Mouse (Mus musculus) kidney, postnatal 25 days (tissue): ENCODE measurements at regions not wholly inside any gene's neighbourhood (a gene's known extent, or its start where the extent isn't known, plus 50 kb on each side); places are given as distances from the start of the nearest gene placed in this dataset.

ENCODE experiments used
- DNase-seq, 2 experiments: peaks; one replicate each; pipeline ENCODE4 v3.0.0; 2021; ENCODE audit warnings: mixed read lengths in 2 of 2

DNA sequence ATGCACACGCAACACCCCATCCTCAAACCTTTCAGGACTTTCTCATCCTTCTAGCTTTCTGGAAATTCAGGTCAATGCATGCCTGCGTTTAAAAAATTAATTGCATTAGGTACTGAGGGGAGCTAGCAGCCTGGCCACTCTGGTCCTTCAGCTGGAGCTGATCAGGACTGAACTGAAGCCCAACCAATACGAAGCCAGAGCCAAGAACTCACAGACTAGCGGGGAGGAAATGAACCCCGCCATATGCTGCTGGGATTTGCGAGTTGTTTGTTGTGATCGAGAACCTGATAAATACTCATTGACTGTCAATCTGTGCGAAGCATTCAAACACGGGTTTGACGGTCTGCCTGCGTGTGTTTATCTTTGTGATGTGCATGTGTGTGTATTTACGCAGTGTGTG lies 177.2 kb upstream of the Rora start:
- DNase-seq = no peak

DNA sequence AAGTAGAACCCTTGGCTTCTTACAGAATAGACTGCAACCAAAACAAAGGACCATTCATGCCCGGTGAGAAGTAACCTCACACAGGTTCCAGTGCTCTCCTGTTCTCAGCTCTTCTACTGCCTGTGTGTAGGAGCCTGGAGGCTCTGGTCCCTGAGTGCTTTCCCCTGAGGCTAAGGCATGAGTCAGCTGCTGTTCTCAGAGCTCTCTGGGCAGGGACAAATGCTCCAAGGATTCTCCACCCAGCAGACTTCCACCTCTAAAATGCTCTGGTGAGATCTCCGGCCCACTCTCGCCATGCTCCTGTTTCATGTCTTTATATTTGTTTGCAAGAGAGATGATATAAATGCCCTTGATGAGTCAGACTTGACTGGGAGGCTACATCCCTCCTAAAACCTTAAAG lies 176.1 kb upstream of the Rora start:
- no peak for DNase-seq

DNA sequence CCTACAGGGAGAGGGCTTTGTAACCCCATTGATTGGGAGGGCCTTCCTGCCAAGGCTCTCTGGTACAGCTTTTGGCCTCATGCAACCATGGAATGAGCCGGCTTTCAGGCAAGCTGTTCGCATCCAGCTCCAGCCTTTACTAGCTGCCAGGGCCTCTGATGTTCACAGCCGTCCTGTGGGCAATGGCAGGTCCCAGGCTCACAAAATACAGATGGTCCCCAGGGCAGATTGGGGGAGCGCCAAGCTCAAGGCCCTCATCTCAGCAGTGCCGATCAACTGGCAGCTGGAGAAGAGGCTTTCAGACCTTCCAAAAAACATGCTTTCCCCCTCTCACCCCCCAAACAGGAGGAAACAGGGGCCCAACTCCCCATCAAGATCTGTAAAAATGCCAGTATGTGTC lies 166.9 kb upstream of the Rora start:
- DNase-seq = no peak

DNA sequence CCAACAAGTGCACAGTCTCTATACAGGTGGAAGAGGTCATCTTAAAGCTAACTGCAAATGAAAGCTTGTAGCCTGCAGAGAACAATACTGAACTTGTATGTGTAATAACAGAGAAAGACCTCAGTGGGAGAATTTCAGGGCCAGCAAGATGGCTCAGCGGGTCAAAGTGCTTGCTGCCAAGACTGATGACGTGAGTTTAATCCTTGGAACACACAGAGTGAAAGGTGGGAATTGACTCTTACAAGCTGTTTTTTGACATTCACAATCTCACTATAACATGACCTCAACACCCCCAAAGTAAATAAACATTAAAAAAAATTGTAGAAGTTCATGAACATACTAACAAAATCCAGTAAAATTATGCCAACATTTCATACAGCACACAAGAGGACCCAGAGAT lies 162.4 kb upstream of the Rora start:
- no peak for DNase-seq

DNA sequence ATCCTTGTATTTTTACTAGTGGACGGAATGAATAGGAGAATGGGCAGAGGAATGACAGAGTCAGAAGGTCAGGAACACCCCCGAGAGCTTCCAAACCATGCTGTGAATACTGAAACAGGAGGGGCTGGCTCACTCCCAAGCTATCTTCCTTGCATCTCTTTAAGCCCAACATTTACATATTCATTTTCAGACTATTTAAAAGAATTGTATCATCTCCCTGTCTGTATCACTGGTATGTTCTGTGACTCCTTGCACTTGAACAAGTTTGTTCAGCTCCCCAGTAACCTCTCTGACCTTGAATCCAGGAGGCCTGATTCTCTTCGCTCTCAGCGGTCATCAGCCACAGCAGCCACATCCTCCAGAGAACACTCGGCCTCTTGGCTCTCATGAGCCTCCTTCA lies 132.4 kb upstream of the Rora start:
- no peak for DNase-seq

DNA sequence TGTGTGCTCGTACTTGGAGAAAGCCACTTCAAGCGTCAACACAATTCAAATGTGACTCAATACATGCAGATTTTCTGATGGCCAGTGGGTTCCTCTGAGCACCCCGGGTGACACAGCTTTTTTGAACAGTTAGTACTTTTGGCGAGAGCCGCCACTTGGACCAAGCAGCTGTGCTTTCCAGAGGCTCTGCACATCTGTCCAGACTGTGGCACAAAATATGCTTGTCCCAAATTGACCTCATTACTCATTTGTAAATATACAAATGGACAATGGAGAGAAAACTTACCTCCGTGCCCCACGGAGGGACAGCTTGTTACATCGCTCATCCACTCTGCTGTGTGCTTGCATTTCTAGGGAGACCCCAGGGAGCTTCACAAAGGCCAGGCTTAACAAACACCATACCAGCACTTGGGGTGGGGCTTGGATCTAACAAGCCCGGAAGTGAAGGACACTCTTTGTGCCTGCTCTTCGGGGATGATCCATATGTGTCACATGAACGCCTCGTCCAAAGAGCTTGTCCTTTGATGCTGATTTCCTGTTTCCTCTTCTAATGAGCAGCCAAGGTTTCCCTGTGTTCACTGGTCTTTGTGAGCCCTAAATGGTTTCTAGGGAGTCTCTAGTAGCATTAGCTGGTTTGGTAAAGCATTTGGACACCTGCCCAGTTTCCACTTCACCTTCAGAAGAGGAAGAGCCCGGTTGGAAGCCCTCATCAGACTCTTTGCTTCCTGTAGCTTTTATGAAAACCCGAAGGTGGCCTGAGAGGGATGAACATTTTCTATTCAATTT lies 91.6 kb upstream of the Rora start:
- no peak for DNase-seq

DNA sequence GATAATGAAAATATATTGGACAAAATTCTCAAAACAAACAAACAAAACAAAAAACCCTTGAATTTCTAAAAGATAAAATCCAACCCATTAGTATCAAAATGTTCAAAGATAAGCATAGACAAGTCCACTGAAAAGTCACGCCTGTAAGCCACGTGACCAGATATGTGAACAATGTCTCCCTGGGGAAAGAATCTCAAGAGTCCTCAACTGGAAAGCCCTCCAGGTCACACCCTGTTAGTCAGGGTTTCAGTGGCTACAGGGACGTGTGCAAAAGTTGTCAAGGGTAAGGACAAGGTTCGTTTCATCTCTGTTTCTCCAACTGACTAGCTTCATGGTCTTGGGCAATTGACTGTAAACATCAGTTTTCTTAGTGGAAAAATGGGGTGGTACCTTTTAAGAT lies 90.4 kb upstream of the Rora start:
- no peak for DNase-seq

DNA sequence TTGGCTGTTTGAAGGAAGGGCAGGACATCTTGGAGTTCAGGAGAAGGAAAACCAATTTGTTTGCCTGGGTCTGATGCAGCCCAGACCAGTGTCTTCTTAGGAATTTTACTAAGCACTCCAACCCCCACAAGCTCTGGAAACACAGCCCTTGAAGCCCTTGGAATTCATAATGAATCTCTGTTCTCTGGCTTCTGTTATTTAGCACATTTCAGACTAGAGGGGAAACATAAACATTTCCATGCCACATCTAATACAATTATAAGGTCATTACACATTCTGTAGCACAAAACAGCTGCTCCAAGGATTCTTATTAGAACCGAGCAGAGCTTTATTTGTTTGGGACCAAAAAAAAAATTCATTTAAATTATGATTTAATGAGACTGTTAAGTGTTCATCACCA lies 67.8 kb upstream of the Rora start:
- DNase-seq = no peak

DNA sequence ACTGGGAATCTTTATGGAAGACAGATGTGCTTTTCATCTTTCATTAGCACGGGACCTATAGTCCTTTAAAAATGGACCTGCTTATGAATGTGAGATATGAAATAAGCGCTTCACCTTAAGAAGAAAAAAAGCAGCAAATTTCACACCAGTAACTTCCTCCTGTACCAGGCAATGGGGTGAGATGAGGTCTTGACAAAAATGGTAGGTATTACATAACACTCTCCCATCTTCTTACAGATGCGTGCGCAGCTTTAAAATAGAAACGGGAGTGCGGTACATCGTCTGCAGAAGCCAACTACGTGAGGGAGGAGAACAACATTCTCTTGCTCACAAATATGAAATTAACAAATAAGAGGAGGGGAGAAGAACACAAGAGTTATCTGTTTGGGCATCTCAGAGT lies 62.6 kb upstream of the Rora start:
- DNase-seq = no peak

DNA sequence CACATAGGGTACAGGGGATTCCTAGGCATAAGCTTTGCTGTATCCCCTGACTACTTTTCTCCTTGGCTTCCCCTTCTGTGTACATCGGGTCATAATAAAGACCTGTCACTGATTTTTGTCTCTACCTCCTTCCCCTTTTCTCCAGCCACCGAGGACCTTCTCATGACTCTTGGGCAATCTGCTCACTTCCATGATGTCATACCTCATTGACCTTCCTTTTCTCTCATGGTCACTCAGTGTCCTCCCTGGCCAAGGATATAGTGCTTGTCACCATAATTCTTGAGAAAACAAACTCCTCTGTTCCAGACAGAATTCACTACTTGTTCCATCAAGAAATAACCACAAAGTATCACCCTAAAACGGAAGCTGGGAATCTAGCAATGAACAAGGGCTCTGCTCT lies 60.6 kb upstream of the Rora start:
- DNase-seq = no peak

DNA sequence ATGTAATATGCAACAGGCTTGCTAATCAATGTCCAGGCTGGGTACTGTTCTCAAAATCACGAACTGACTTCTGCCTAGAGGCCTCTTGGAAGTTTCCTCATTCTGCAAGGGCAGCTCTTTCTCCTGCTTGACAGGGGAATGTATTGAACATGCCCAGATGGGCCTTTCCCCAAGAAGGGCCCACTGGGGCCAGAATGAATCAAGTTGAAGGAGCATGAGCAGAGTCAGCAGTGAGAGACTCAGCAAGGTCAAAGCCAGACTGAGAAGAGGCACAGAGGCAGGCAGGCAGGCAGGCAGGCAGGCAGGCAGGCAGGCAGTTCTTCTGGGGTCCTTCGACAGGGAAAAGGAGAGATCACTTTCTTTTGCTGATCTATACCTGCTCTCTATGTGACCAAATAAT lies 59.0 kb upstream of the Rora start:
- DNase-seq = no peak
